In the genomic region with DNA sequence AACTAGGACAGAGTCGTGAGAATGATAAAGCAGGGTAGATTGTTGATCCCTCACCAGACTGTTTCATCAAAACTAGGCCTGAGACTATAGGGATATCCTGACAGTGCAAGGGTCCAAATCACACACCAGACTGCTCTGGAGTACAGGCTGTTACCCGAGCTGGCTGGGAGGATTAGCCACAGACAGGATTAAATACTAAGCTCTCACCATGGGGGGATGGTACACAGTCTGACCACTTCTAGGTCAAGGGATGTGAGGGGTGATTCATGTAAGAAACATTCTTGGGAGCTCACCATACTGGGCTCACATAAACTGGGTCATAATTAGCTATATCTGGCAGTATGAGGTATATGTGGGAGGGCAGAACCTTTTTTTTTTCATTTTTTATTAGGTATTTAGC, we compare ENCODE assay signal across 25 mouse cellular contexts. TPM values are rescaled to one million over a fixed set of nuclear protein-coding genes. Genes with fewer than 3 reads are reported as not detected.
"Had no signal": no experiment of that assay in that cellular context is flagged by ENCODE, and none has a peak within 500 bp of the region (broad histone marks: within the 10 kb centered on the region; RNA-seq: fewer than 3 reads in every experiment).

No protein-coding gene starts in this region.

- ATAC-seq: liver, embryonic 12.5 days; midbrain, embryonic 13.5 days; midbrain, embryonic 15.5 days had no signal

- H3K4me3 ChIP-seq: liver, embryonic 12.5 days; megakaryocyte, embryonic 14.5 days; midbrain, embryonic 13.5 days; midbrain, embryonic 15.5 days; neural tube, embryonic 12.5 days; stomach, embryonic 15.5 days had no signal

- DNase-seq: lung, adult 18-20 months; lung, embryonic 14.5 days; lung, postnatal 10 days; right cerebral cortex, postnatal 25 days; right cerebral cortex, postnatal 4 days; spleen, adult 18-20 months; thymus, adult 18-20 months; thymus, postnatal 14 days; thymus, postnatal 36 days had no signal

- H3K9ac ChIP-seq: liver, embryonic 12.5 days; liver, embryonic 14.5 days; lung, embryonic 14.5 days; midbrain, embryonic 13.5 days; midbrain, embryonic 15.5 days; neural tube, embryonic 12.5 days; stomach, embryonic 15.5 days had no signal

- H3K4me2 ChIP-seq: liver, embryonic 12.5 days; lung, embryonic 14.5 days; midbrain, embryonic 11.5 days; midbrain, embryonic 13.5 days; midbrain, embryonic 15.5 days; neural tube, embryonic 12.5 days; stomach, embryonic 15.5 days had no signal

- H3K36me3 ChIP-seq: liver, embryonic 12.5 days; midbrain, embryonic 13.5 days; midbrain, embryonic 15.5 days; neural tube, embryonic 12.5 days; stomach, embryonic 15.5 days had no signal

- H3K27me3 ChIP-seq: liver, embryonic 12.5 days; midbrain, embryonic 13.5 days; midbrain, embryonic 15.5 days; neural tube, embryonic 12.5 days; stomach, embryonic 15.5 days had no signal

- H3K27ac ChIP-seq: liver, embryonic 12.5 days; liver, embryonic 14.5 days; macrophage; midbrain, embryonic 13.5 days; midbrain, embryonic 15.5 days; neural tube, embryonic 12.5 days; stomach, embryonic 15.5 days; stomach, postnatal 0 days had no signal

- H3K9me3 ChIP-seq: liver, embryonic 12.5 days; midbrain, embryonic 13.5 days; midbrain, embryonic 15.5 days; neural tube, embryonic 12.5 days; stomach, embryonic 15.5 days had no signal

- H3K4me1 ChIP-seq: liver, embryonic 12.5 days; megakaryocyte, embryonic 14.5 days; midbrain, embryonic 13.5 days; midbrain, embryonic 15.5 days; neural tube, embryonic 12.5 days; stomach, embryonic 15.5 days had no signal

RNA-seq across cellular contexts. Expression of a gene that starts 9.1 kb away (rescaled TPM):
- polyA plus RNA-seq: liver, embryonic 12.5 days; liver, embryonic 14.5 days; liver, embryonic 16.5 days; lung, embryonic 14.5 days; lung, embryonic 16.5 days; macrophage; midbrain, embryonic 11.5 days; midbrain, embryonic 13.5 days; midbrain, embryonic 15.5 days; midbrain, postnatal 0 days; neural tube, embryonic 12.5 days; neural tube, embryonic 14.5 days; small intestine, adult 2 months; stomach, embryonic 15.5 days; stomach, postnatal 0 days; thymus, postnatal 0 days had no signal

RNA-seq across cellular contexts. Expression of a gene that starts 15.2 kb away (rescaled TPM):
- polyA plus RNA-seq: liver, embryonic 12.5 days; liver, embryonic 14.5 days; liver, embryonic 16.5 days; lung, embryonic 14.5 days; lung, embryonic 16.5 days; macrophage; midbrain, embryonic 11.5 days; midbrain, embryonic 13.5 days; midbrain, embryonic 15.5 days; midbrain, postnatal 0 days; neural tube, embryonic 12.5 days; neural tube, embryonic 14.5 days; small intestine, adult 2 months; stomach, embryonic 15.5 days; stomach, postnatal 0 days; thymus, postnatal 0 days had no signal

RNA-seq across cellular contexts. Expression of a gene that starts 32.4 kb away (rescaled TPM):
- polyA plus RNA-seq: liver, embryonic 12.5 days; liver, embryonic 14.5 days; liver, embryonic 16.5 days; lung, embryonic 14.5 days; lung, embryonic 16.5 days; macrophage; midbrain, embryonic 11.5 days; midbrain, embryonic 13.5 days; midbrain, embryonic 15.5 days; midbrain, postnatal 0 days; neural tube, embryonic 12.5 days; neural tube, embryonic 14.5 days; small intestine, adult 2 months; stomach, embryonic 15.5 days; stomach, postnatal 0 days; thymus, postnatal 0 days had no signal

RNA-seq across cellular contexts. Expression of a gene that starts 51.1 kb away (rescaled TPM):
- polyA plus RNA-seq: liver, embryonic 12.5 days; liver, embryonic 14.5 days; liver, embryonic 16.5 days; lung, embryonic 14.5 days; lung, embryonic 16.5 days; macrophage; midbrain, embryonic 11.5 days; midbrain, embryonic 13.5 days; midbrain, embryonic 15.5 days; midbrain, postnatal 0 days; neural tube, embryonic 12.5 days; neural tube, embryonic 14.5 days; small intestine, adult 2 months; stomach, embryonic 15.5 days; stomach, postnatal 0 days; thymus, postnatal 0 days had no signal
